Mouse (Mus musculus): ENCODE data around the gene Ccne1. TPM values are rescaled to one million over a fixed set of nuclear protein-coding genes. Genes with fewer than 3 reads are reported as not detected.
"Not testable (repeated sequence)": the region's sequence is repeated elsewhere in the genome, so short reads cannot be mapped to it uniquely, and the experiment has no call there.

The Ccne1 gene
- total RNA-seq (2015) (17.0 and 20.3 TPM in 2 replicates), total RNA-seq (2017) (29.3 and 32.4 TPM in 2 replicates)

GRCm38 (mm10) chr7:38107371-38108259 lies at the start of gene Ccne1:
TSS of gene Ccne1 (minus strand) at chr7:38107534.
- ATAC-seq (replicated peaks; ENCODE audit: poor library complexity) = peak; percentile 75

GRCm38 (mm10) chr7:38155829-38156228 lies 48.5 kb upstream of the Ccne1 start:
- peak; percentile 98 for ATAC-seq (replicated peaks; ENCODE audit: poor library complexity)

DNA sequence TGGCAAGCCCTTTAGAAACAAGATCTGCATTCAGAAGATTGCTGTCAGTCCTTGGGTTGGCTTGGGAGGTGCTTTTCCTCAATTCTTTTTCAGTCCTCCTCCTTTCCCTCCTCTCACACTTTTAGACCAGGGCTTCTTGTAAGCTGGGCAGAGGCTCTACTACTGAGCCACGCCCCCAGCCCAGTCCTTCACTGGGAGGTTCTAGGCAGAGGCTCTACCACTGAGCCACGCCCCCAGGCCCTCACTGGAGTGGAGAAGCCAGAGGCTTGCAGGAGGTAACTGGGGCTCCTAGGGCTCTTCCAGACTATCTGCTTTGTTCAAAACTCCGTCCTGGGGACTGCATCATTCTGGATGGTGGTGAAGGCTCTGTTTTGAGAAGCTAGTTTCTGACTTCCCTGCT lies 45.2 kb upstream of the Ccne1 start:
- no peak for ATAC-seq (replicated peaks; ENCODE audit: poor library complexity)

GRCm38 (mm10) chr7:38151706-38152312 lies 44.5 kb upstream of the Ccne1 start:
- no peak for ATAC-seq (replicated peaks; ENCODE audit: poor library complexity)

- no peak for ATAC-seq (replicated peaks; ENCODE audit: poor library complexity)
Observed at GRCm38 (mm10) chr7:38147477-38147876, 40.1 kb upstream of the Ccne1 start.

DNA sequence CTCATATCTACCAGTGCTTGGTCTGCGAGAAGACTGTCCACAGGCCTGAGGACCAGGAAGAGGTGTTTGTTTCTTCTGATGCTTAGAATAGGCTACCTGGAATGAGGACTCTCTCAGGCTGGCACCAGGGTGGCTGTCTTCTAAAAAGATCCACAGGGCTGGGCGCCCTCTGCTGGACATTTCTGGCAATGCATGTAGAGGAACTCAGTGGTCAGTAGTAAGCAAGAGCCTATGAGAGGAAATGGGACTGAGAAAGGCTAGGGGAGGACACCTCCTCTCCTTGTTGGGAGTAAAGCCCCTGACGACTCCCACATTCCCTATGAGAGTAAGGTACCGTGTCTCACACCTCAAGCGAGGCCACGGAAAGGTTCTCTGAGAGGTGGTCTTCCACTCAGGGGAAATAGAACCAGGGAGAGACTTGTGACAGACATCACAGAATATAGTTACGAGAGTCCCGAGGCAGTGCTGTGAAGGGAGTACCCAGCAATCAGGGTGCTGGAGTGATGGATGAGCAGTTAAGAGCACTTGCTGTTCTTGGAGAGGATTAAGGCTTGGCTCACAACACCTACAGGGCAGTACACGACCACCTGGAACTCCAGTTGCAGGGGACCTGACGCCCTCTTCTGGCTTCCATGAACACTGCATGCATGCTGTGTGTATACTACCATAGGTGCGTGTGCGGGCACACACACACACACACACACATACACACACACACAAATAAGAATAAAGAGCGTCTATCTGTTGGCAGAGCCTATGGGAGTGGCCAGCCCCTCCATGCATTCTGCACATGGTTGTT lies 34.6 kb upstream of the Ccne1 start:
- ATAC-seq (replicated peaks; ENCODE audit: poor library complexity) = peak; percentile 93

GRCm38 (mm10) chr7:38140324-38140723 lies 33.0 kb upstream of the Ccne1 start:
- ATAC-seq (replicated peaks; ENCODE audit: poor library complexity) = no peak

DNA sequence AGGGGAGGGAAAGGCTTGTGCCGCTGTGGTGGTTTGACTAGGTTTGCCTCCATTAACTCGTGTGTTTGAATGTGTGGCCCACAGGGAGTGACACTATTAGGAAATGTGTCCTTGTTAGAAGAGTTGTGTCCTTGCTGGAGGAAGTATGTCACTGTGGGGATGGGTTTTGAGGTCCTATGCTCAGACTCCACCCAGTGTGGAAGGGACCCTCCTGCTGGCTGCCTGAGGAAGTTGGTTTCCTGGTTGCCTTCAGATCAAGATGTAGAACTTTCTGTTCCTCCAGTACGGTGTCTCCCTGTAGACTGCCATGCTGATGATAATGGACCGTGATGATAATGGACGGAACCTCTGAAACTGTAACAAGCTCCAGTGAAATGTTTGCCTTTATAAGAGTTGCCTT lies 27.1 kb upstream of the Ccne1 start:
- peak; percentile 66 for ATAC-seq (replicated peaks; ENCODE audit: poor library complexity)

- peak; percentile 81 for ATAC-seq (replicated peaks; ENCODE audit: poor library complexity)
Observed at GRCm38 (mm10) chr7:38131186-38131585, 23.9 kb upstream of the Ccne1 start.

- ATAC-seq (replicated peaks; ENCODE audit: poor library complexity) = no peak
Observed at GRCm38 (mm10) chr7:38129986-38130729, 22.8 kb upstream of the Ccne1 start.

DNA sequence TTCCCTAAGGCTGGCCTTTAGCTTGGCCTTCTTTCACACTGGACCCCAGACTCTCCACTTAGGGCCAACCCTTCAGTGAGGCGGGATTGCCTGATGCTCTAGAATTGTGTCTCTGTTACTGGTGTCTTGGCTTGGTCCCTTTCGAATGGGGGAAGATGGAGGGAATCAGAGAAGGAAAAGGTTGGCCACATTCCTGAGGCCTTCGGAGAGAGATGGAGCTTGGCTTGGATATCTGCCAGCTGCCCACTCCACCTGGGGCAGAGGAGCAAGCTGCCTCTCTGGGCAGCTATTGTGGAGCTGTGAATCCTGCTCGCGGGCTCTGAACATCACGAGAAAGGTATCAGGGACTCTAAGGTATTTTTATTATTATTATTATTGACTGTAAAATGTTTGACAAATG lies 22.2 kb upstream of the Ccne1 start:
- no peak for ATAC-seq (replicated peaks; ENCODE audit: poor library complexity)

- not testable (repeated sequence) for ATAC-seq (replicated peaks; ENCODE audit: poor library complexity)
Observed at GRCm38 (mm10) chr7:38128256-38128655, 20.9 kb upstream of the Ccne1 start.

GRCm38 (mm10) chr7:38125565-38126159 lies 18.3 kb upstream of the Ccne1 start:
- ATAC-seq (replicated peaks; ENCODE audit: poor library complexity) = no peak

DNA sequence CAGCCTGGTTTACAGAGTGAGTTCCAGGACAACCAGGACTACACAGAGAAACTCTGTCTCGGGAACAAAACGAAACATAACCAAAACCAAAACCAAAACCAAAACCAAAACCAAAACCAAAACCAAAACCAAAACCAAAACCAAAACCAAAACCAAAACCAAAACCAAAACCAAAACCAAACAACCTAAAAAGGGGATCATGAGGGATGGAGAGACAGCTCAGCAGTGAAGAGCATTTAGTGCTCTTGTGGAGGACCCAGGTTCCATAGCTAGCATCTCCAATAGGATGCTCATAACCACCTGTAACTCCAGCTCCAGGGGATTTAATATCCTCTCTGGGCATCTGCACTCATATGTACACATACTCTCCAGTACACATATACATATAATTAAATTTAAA lies 16.8 kb upstream of the Ccne1 start:
- not testable (repeated sequence) for ATAC-seq (replicated peaks; ENCODE audit: poor library complexity)

DNA sequence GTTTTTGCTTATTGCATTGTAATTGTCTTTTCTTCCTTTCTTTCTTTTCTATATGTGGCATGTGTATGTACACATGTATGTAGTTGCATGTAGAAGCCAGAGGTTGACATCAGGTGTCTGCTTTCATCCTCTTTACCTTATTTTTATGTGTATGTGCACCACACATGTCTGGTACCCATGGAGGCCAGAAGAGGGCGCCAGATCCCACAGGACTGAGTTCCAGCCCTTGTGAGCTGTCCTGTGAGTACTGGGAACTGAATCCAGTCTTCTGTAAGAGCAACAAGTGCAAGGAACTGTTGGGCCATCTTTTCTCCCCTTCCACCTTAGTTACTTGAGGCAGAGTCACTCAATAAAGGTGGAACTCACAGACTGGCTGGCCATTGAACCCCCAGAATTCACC lies 11.3 kb upstream of the Ccne1 start:
- 0 out of 2 replicates have a peak, but pooled peaks have one; percentile 17 for ATAC-seq (replicated peaks; ENCODE audit: poor library complexity)

- ATAC-seq (replicated peaks; ENCODE audit: poor library complexity) = no peak
Observed at GRCm38 (mm10) chr7:38112451-38112850, 5.1 kb upstream of the Ccne1 start.

GRCm38 (mm10) chr7:38111996-38112395 lies 4.7 kb upstream of the Ccne1 start:
- no peak for ATAC-seq (replicated peaks; ENCODE audit: poor library complexity)

GRCm38 (mm10) chr7:38108260-38108632 lies 912 bp upstream of the Ccne1 start:
- ATAC-seq (replicated peaks; ENCODE audit: poor library complexity) = peak; percentile 3; the same call in 1 of the 2 replicates

GRCm38 (mm10) chr7:38106711-38107311 lies 523 bp downstream of the Ccne1 start:
- ATAC-seq (replicated peaks; ENCODE audit: poor library complexity) = no peak

DNA sequence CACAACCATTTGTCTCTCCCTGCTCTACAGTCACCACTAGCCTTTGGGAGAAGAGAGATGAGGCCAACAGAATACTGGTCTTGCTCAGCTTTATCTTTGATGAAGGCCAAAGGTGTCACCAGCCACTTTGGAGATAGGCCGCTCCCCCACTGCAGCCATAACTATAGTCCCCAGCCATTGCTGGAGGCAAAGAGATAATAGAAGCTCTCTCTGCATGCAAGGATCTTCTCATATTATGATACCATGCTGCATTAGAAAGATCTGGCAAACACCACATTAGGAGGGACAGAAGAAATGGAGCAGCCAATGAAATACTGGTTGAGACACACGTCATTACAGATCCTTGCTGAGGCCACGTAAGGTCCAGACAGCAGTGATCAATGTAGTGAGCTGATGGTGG lies 2.0 kb downstream of the Ccne1 start:
- ATAC-seq (replicated peaks; ENCODE audit: poor library complexity) = peak; percentile 65

All from megakaryocyte progenitor cell, adult 5-6 weeks (primary cell).